Mouse (Mus musculus) embryonic facial prominence, embryonic 12.5 days (tissue): Measurements from ENCODE around the gene Hist1h3b. TPM values are rescaled to one million over a fixed set of nuclear protein-coding genes. Genes with fewer than 3 reads are reported as not detected.
A peak's percentile ranks its signal among the peaks of the same experiment; 100 is the strongest.
"Not testable (repeated sequence)": the region's sequence is repeated elsewhere in the genome, so short reads cannot be mapped to it uniquely, and the experiment has no call there.

Experiments
- ATAC-seq: fragments of 200-750 bp; cut with Nextera tagmentation; 2 replicates; pipeline ENCODE4 v1.8.0; 2017; ENCODE audit not compliant: insufficient number of reproducible peaks, insufficient read depth, low FRiP score, low TSS enrichment
- H3K27ac ChIP-seq: fragments of 300-500 bp; sonication (generic); 2 replicates; pipeline ENCODE4 v1.5.1; 2016; ENCODE audit warnings: mild to moderate bottlenecking
- H3K27me3 ChIP-seq: fragments of 300-500 bp; sonication (generic); 2 replicates; pipeline ENCODE4 v1.6.1; 2016; ENCODE audit warnings: mild to moderate bottlenecking, moderate library complexity
- H3K36me3 ChIP-seq: fragments of 300-500 bp; sonication (generic); 2 replicates; pipeline ENCODE4 v1.6.1; 2016; ENCODE audit warnings: mild to moderate bottlenecking
- H3K4me1 ChIP-seq: fragments of 300-500 bp; sonication (generic); 2 replicates; pipeline ENCODE4 v1.6.1; 2016
- H3K4me2 ChIP-seq: fragments of 300-500 bp; sonication (generic); replicated peaks from 2 replicates; pipeline ENCODE4 v1.6.1; 2016; ENCODE audit warnings: mild to moderate bottlenecking, moderate library complexity
- H3K4me3 ChIP-seq: fragments of 300-500 bp; sonication (generic); 2 replicates; pipeline ENCODE4 v1.5.1; 2016; ENCODE audit warnings: mild to moderate bottlenecking
- H3K9ac ChIP-seq: fragments of 300-500 bp; sonication (generic); 2 replicates; pipeline ENCODE4 v1.6.1; 2016; ENCODE audit warnings: mild to moderate bottlenecking, moderate library complexity
- H3K9me3 ChIP-seq: fragments of 300-500 bp; sonication (generic); 2 replicates; pipeline ENCODE4 v1.6.1; 2016; ENCODE audit warnings: mild to moderate bottlenecking, moderate library complexity
- WGBS: fragments of 180-500 bp; shearing (Covaris S2); methylation state at CpG from one replicate; pipeline ENCODE4 v1.1.7; 2016; 5-methylcytosine and 5-hydroxymethylcytosine counted together
- polyA plus RNA-seq: library from polyadenylated mRNA; unstranded; fragments of >200 nt; fragmentation: Nextera tagmentation; extraction: Ambion mirVana; gene quantifications from 2 replicates; pipeline ENCODE4 v1.2.1, GENCODE M21; 2016

Hist1h3b gene
- polyA plus RNA-seq, 1 experiment from 2014 or later = 14.0 TPM

- peak overlapping the region; percentile 40 for H3K4me3 ChIP-seq
- H3K9me3 ChIP-seq = no peaks in the 10 kb centered on the region
- H3K27me3 ChIP-seq = no peaks in the 10 kb centered on the region
- H3K4me1 ChIP-seq = peaks cover 10% of the 10 kb centered on the region; the same call in 1 of the 2 replicates
- WGBS = 4% methylated on average over 13 of the region's 13 CpGs
- peak overlapping the region; percentile 66 for H3K4me2 ChIP-seq
- H3K27ac ChIP-seq = peak overlapping the region; percentile 98
- peak overlapping the region; percentile 46 for H3K9ac ChIP-seq
- no peak for ATAC-seq
- no peaks in the 10 kb centered on the region for H3K36me3 ChIP-seq
These were observed 4.8 kb upstream of the Hist1h3b start for GRCm38 (mm10) chr13:23747081-23747891.

- 0 out of 2 replicates have a peak overlapping the region, but pooled peaks have one; percentile 5 for H3K9ac ChIP-seq
- H3K4me3 ChIP-seq = peak overlapping the region; percentile 9; the same call in 1 of the 2 replicates
- no peaks in the 10 kb centered on the region for H3K36me3 ChIP-seq
- no peaks in the 10 kb centered on the region for H3K27me3 ChIP-seq
- peak overlapping the region; percentile 66 for H3K4me2 ChIP-seq
- H3K27ac ChIP-seq = peak overlapping the region; percentile 98
- ATAC-seq = no peak
- WGBS = 7% methylated on average over 4 of the region's 4 CpGs
- no peaks in the 10 kb centered on the region for H3K9me3 ChIP-seq
- H3K4me1 ChIP-seq = peaks cover 10% of the 10 kb centered on the region; the same call in 1 of the 2 replicates
These were observed 4.2 kb upstream of the Hist1h3b start for GRCm38 (mm10) chr13:23747892-23748288.

DNA sequence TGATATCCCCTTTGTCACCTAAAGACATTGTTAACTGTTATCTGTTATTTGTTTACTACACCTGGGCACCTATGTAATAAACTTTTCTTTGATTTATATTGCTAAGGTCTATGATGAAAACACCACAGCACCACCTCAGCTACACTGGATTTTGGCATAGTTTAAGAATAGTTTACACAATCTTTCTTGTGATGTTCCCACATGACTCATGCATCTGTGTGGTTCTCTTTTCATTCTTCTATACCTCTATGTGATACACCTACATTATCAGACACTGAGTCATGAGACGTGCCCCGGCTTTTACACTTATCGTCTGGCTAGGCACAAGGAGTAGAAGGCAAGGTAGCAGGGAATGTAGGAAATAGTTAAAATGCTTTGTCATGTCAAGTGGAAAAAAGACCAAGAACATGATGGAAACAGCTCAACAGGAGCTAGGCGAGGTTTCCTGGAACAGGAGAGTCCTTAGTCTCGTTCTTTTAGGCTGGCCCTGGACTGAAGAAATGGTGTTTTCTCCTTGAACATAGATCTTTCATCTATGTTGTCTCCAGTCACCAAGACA is 2.4 kb upstream of the Hist1h3b start:
- H3K36me3 ChIP-seq = no peaks in the 10 kb centered on the region
- H3K4me2 ChIP-seq = no peak overlapping the region
- no peak for ATAC-seq
- H3K27me3 ChIP-seq = no peaks in the 10 kb centered on the region
- H3K4me3 ChIP-seq = no peak overlapping the region
- H3K4me1 ChIP-seq = peaks cover 5% of the 10 kb centered on the region; the same call in 1 of the 2 replicates
- WGBS = 89% methylated on average over 5 of the region's 5 CpGs
- H3K9me3 ChIP-seq = no peaks in the 10 kb centered on the region
- no peak overlapping the region for H3K9ac ChIP-seq
- H3K27ac ChIP-seq = peak overlapping the region; percentile 90

GRCm38 (mm10) chr13:23750839-23751477 is 1.1 kb upstream of the Hist1h3b start, which contains the start of gene Hist1h2ab:
TSS of gene Hist1h2ab (plus strand) at chr13:23751126.
- WGBS = 1% methylated on average over 27 of the region's 47 CpGs
- H3K4me1 ChIP-seq, H3K36me3 ChIP-seq, H3K9me3 ChIP-seq, H3K27me3 ChIP-seq: not testable (repeated sequence)
- Histone ChIP-seq H3K4me2 (peak within 1 kb of the TSS; percentile 55), H3K9ac (peak within 1 kb of the TSS; percentile 58), H3K4me3 (peak within 1 kb of the TSS; percentile 42), H3K27ac (peak within 1 kb of the TSS; percentile 96)
- ATAC-seq = 0 out of 2 replicates have a peak, but pooled peaks have one; percentile 22

DNA sequence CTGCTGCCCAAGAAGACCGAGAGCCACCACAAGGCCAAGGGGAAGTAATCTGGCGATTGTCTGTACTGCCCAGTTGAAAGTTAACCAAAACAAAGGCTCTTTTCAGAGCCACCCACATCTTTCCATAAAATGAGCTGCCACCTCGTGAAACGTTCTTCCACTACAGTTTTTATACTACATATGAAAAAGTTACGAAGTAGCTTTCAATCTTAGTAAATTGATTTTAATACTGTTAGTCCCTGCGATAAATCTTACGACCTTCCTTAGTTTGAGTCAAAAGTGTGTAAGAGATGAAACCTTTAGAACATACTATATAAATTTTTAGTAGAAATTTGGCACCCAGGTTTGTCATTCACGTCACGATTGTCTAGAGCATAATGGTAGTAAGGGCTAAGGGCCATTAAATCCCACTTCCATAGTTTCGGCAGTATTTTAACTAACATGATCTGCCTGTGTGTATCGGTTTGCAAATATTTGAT is 550 bp upstream of the Hist1h3b start:
- ATAC-seq = no peak
- Histone ChIP-seq H3K4me1 (peaks cover 5% of the 10 kb centered on the region; the same call in 1 of the 2 replicates), H3K9ac (peak overlapping the region; percentile 58), H3K4me3 (peak overlapping the region; percentile 42), H3K27ac (peak overlapping the region; percentile 96), H3K36me3 (no peaks in the 10 kb centered on the region), H3K9me3 (no peaks in the 10 kb centered on the region), H3K27me3 (no peaks in the 10 kb centered on the region), H3K4me2 (peak overlapping the region; percentile 55)
- under 1% methylated on average over 11 of the region's 11 CpGs for WGBS

- Histone ChIP-seq H3K4me1 (peaks cover 5% of the 10 kb centered on the region; the same call in 1 of the 2 replicates), H3K27ac (peak overlapping the region; percentile 88), H3K9me3 (no peaks in the 10 kb centered on the region), H3K4me3 (peak overlapping the region; percentile 41), H3K36me3 (no peaks in the 10 kb centered on the region), H3K4me2 (peak overlapping the region; percentile 57), H3K9ac (peak overlapping the region; percentile 59), H3K27me3 (no peaks in the 10 kb centered on the region)
- WGBS = under 1% methylated on average over 6 of the region's 6 CpGs
- no peak for ATAC-seq
These were observed 690 bp downstream of the Hist1h3b start for GRCm38 (mm10) chr13:23752742-23753172.

DNA sequence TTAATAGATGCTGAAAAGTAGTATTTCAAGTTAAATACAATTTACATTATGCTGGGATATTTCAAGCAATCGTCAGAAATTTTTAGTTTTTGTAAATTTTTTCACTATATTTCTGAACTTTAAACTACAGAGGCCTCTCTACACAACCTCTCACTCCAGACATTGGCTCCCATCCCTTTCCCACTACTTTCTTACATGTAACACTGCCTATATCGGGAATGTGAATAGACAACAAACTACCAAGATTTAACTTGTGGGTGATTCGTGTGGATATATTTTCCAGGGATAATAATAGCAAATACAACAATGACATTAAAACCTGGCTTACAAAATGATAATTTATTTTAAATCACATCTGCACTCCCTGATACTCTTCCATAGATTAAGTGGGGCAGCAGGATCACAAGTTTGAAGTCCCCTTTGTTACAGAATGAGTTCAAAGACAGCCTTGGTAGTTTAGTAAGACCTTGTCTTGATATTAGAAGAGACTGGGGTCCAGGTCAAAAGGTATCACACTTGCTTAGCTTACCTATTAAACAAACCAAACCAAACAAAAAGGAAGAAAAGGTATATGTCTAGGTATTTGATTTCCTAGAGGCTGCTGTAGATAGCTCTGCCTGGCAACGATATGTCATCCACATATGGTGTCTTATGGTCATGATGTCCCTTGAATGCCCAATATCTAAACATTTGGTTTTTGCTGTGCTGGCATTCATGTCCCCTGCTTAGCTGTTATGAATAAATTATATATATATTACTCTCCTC is 1.4 kb downstream of the Hist1h3b start:
- H3K4me3 ChIP-seq = peak overlapping the region; percentile 41
- H3K36me3 ChIP-seq = no peaks in the 10 kb centered on the region
- peak overlapping the region; percentile 88 for H3K27ac ChIP-seq
- no peaks in the 10 kb centered on the region for H3K27me3 ChIP-seq
- ATAC-seq = no peak
- H3K4me2 ChIP-seq = peak overlapping the region; percentile 57
- no peaks in the 10 kb centered on the region for H3K9me3 ChIP-seq
- H3K4me1 ChIP-seq = no peaks in the 10 kb centered on the region
- H3K9ac ChIP-seq = no peak overlapping the region
- 52% methylated on average over 4 of the region's 4 CpGs for WGBS

GRCm38 (mm10) chr13:23755000-23755399 is 2.9 kb downstream of the Hist1h3b start:
- Histone ChIP-seq H3K4me2 (no peak overlapping the region), H3K4me3 (no peak overlapping the region), H3K36me3 (no peaks in the 10 kb centered on the region), H3K4me1 (peaks cover 3% of the 10 kb centered on the region), H3K27ac (peak overlapping the region; percentile 54), H3K9me3 (no peaks in the 10 kb centered on the region), H3K9ac (no peak overlapping the region), H3K27me3 (no peaks in the 10 kb centered on the region)
- no peak for ATAC-seq

- Histone ChIP-seq H3K27ac (peak within 1 kb of the TSS; percentile 95), H3K36me3 (no peaks in the 10 kb centered on the region), H3K27me3 (no peaks in the 10 kb centered on the region), H3K9ac (peak within 1 kb of the TSS; percentile 55), H3K9me3 (no peaks in the 10 kb centered on the region), H3K4me2 (peak within 1 kb of the TSS; percentile 61), H3K4me1 (peaks cover 7% of the 10 kb centered on the region), H3K4me3 (peak within 1 kb of the TSS; percentile 42)
- 0% methylated on average over 20 of the region's 22 CpGs for WGBS
- ATAC-seq = peak; percentile 86
These were observed 4.7 kb downstream of the Hist1h3b start, which contains the start of gene Hist1h4b for GRCm38 (mm10) chr13:23756790-23757189. TSS of gene Hist1h4b (plus strand) at chr13:23757013.

DNA sequence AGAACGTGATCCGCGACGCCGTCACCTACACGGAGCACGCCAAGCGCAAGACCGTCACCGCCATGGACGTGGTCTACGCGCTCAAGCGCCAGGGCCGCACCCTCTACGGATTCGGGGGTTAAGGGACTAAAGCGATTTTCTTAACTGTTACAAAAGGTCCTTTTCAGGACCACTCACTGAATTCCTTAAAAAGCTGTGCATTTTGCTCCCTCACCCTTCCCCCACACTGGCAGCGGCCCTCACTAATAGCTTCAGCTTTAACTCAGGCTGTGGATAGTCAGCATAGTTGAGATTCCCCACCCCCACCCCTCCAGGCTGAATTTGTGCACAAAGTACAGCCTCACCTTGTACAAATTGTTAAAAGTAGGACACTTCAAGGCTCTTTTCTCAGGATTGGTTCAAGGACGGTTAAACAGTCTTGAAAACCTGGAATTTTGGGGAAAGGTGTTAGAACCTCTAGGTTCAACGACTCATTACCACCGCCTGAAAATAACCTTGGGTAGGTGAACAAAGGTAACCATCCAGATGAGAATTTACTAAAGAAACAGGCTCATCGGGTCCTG is 5.2 kb downstream of the Hist1h3b start:
- Histone ChIP-seq H3K27ac (peak overlapping the region; percentile 95), H3K36me3 (no peaks in the 10 kb centered on the region), H3K27me3 (no peaks in the 10 kb centered on the region), H3K4me2 (peak overlapping the region; percentile 61), H3K4me1 (peaks cover 7% of the 10 kb centered on the region), H3K9me3 (no peaks in the 10 kb centered on the region), H3K4me3 (peak overlapping the region; percentile 42), H3K9ac (peak overlapping the region; percentile 55)
- under 1% methylated on average over 17 of the region's 23 CpGs for WGBS
- ATAC-seq = no peak
